Mouse (Mus musculus) adrenal gland (tissue): Measurements from ENCODE around the gene Smurf2.

Source experiments
- intact Hi-C: fragments of 180-260 bp; cut with DNase I; formaldehyde crosslinking; loops from one replicate; pipeline ENCODE4 v1.15.1; 2025
- microRNA-seq, 2 experiments: library from miRNA; unstranded; fragments of <30 nt; microRNA quantifications; one replicate each; pipeline ENCODE4; 2019

Gene Smurf2

GRCm38 (mm10) chr11:106778589-106779387, 141.7 kb downstream of the Smurf2 start:
- intact Hi-C loops: no loop called here

GRCm38 (mm10) chr11:106778132-106778531, 142.4 kb downstream of the Smurf2 start:
- intact Hi-C loops: no loop called here

GRCm38 (mm10) chr11:106777395-106777794, 143.1 kb downstream of the Smurf2 start:
- intact Hi-C loops: no loop called here

GRCm38 (mm10) chr11:106776960-106777359, 143.6 kb downstream of the Smurf2 start:
- intact Hi-C loops: no loop called here

- intact Hi-C loops: no loop called here
These were observed 147.5 kb downstream of the Smurf2 start for GRCm38 (mm10) chr11:106773061-106773460.

GRCm38 (mm10) chr11:106770195-106770974, 150.1 kb downstream of the Smurf2 start:
- intact Hi-C loops: no loop called here

Small RNA genes lying within 50 kb of the gene (microRNA-seq; reads per million reads assigned to microRNA genes)
- gene Gm25994: 0.23 to 0.25 reads per million in 2 experiments
- 0.69 to 0.86 reads per million in 2 experiments for gene Gm27322
- 11.7 to 11.9 reads per million in 2 experiments for gene Mir3064
